Mouse (Mus musculus) midbrain, embryonic 11.5 days (tissue): Measurements from ENCODE around the gene Osbpl3. TPM values are rescaled to one million over a fixed set of nuclear protein-coding genes. Genes with fewer than 3 reads are reported as not detected.

ENCODE experiments used
- ATAC-seq: fragments of 200-750 bp; cut with Nextera tagmentation; 2 replicates; pipeline ENCODE4 v1.8.0; 2017; ENCODE audit warnings: moderate TSS enrichment, moderate library complexity; ENCODE audit not compliant: low FRiP score
- DNase-seq: peaks from one replicate; pipeline ENCODE4 v3.0.0; 2015; ENCODE audit warnings: low spot score; ENCODE audit errors: missing footprints
- H3K27ac ChIP-seq: fragments of 300-500 bp; sonication (generic); 2 replicates; pipeline ENCODE4 v1.5.1; 2014; ENCODE audit warnings: low read depth, low read length
- H3K27me3 ChIP-seq: fragments of 300-500 bp; sonication (generic); 2 replicates; pipeline ENCODE4 v1.6.1; 2014; ENCODE audit warnings: mild to moderate bottlenecking, low read length, moderate library complexity, mixed read lengths; ENCODE audit not compliant: control insufficient read depth, insufficient read depth
- H3K36me3 ChIP-seq: fragments of 300-500 bp; sonication (generic); 2 replicates; pipeline ENCODE4 v1.6.1; 2014; ENCODE audit warnings: mild to moderate bottlenecking, low read length, moderate library complexity, mixed read lengths; ENCODE audit not compliant: control insufficient read depth, insufficient read depth
- H3K4me1 ChIP-seq: fragments of 300-500 bp; sonication (generic); 2 replicates; pipeline ENCODE4 v1.6.1; 2014; ENCODE audit warnings: low read length; ENCODE audit not compliant: control insufficient read depth, insufficient read depth
- H3K4me2 ChIP-seq: fragments of 300-500 bp; sonication (generic); 2 replicates; pipeline ENCODE4 v1.6.1; 2014; ENCODE audit warnings: mild to moderate bottlenecking, moderate library complexity
- H3K4me3 ChIP-seq: fragments of 300-500 bp; sonication (generic); 2 replicates; pipeline ENCODE4 v1.5.1; 2014; ENCODE audit warnings: low read depth, low read length
- H3K9ac ChIP-seq: fragments of 300-500 bp; sonication (generic); 2 replicates; pipeline ENCODE4 v1.6.1; 2014; ENCODE audit warnings: low read length
- H3K9me3 ChIP-seq: fragments of 300-500 bp; sonication (generic); 2 replicates; pipeline ENCODE4 v1.6.1; 2016; ENCODE audit warnings: low read length; ENCODE audit not compliant: control insufficient read depth
- WGBS: fragments of 180-500 bp; shearing (Covaris S2); extraction: QIAGEN DNeasy Blood & Tissue Kit; methylation state at CpG from one replicate; pipeline ENCODE4 v1.1.7; 2014; 5-methylcytosine and 5-hydroxymethylcytosine counted together
- polyA plus RNA-seq: library from polyadenylated mRNA; unstranded; fragments of >200 nt; fragmentation: Nextera tagmentation; extraction: Ambion mirVana; gene quantifications from 2 replicates; pipeline ENCODE4 v1.2.1, GENCODE M21; 2014

Osbpl3 gene
- polyA plus RNA-seq, 1 experiment from 2014 or later, result 7.3 TPM

DNA sequence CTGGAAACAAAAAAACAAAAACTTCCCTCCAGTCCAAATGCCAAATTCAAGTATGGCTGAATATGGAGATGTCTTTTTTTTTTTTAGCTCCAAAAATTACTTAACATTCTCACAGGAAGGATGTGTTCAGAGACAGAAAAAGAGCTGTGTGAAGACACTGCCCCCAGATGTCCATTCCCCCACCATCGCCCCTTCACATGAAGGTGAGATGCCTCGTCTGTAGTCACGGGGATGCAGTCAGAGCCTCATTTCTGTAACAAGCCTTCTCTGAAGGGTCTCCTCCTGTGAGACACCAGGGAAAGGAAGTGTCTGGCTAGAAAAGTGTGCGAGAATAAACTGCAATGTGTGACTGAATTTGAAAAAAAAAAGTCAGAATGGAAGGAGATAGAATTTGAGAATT lies 53.1 kb downstream of the Osbpl3 start:
- WGBS, result 87% methylated on average over 4 of the region's 4 CpGs
- DNase-seq (no peak), ATAC-seq (no peak)
- Histone ChIP-seq H3K27ac (no peak overlapping the region), H3K27me3 (no peaks in the 10 kb centered on the region), H3K36me3 (no peaks in the 10 kb centered on the region), H3K9ac (no peak overlapping the region), H3K4me1 (no peaks in the 10 kb centered on the region), H3K4me3 (no peak overlapping the region), H3K9me3 (no peaks in the 10 kb centered on the region), H3K4me2 (no peak overlapping the region)

DNA sequence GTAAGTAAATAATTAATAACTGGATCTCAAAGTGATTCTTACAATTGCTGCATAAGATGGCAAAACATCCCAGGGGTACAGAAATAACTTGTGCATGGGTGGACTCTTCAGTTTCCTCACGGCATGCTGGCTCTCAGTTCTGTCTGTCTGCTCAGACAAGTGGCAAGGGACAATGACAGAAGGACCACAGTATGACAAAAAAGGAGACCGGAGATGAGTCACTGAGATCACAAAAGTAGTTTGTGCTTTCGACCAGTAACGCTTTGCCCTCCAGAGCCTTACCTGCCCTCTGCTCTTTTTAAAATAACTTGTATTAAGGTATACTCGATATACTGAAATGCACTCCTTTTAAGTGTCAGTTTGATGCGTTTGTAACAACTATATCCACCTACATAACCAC lies 55.8 kb downstream of the Osbpl3 start:
- ATAC-seq (no peak), DNase-seq (no peak)
- no peaks in the 10 kb centered on the region for H3K4me1 ChIP-seq
- H3K4me3 ChIP-seq, result no peak overlapping the region
- H3K9ac ChIP-seq, result no peak overlapping the region
- H3K27me3 ChIP-seq, result no peaks in the 10 kb centered on the region
- H3K27ac ChIP-seq, result no peak overlapping the region
- no peaks in the 10 kb centered on the region for H3K9me3 ChIP-seq
- H3K4me2 ChIP-seq, result no peak overlapping the region
- no peaks in the 10 kb centered on the region for H3K36me3 ChIP-seq
- WGBS, result 89% methylated on average over 6 of the region's 6 CpGs

DNA sequence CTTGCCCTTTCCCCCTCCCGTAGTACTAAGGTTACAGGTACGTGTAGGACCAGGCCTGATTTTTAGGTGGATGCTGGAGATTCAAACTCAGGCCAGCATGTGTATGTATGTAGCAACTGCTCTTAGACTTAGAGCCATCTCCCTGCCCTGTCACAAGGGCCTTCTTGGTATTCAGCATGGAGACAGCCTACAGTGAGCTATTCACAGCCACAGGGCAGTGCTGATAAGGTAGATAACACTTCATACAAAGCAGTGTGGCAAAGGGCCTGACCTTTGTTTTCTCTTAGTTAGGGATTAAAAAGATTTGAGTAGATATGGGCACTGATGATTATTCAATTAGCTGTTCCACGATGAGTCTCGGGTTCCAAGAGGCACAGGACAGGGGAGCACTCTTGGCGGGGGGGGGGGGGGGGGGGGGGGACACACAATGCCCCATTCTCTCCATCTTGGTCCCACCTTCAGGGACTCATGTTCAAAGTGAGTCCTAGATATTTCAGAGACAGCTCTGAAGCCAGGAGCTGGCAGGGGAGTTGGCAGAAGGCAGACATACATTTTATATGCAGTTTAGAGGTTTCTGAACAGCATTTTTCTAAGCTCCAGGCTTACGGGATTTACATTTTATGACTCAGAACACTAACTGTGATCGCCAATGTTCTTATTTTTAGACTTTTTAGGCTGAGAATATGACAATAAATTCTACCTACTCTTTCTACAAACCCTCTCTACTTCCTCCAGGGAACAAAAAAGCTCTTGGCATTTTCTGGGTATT lies 56.4 kb downstream of the Osbpl3 start:
- H3K4me3 ChIP-seq, result no peak overlapping the region
- H3K4me1 ChIP-seq, result no peaks in the 10 kb centered on the region
- H3K4me2 ChIP-seq, result no peak overlapping the region
- DNase-seq (no peak), ATAC-seq (no peak)
- H3K36me3 ChIP-seq, result no peaks in the 10 kb centered on the region
- H3K9ac ChIP-seq, result no peak overlapping the region
- H3K9me3 ChIP-seq, result no peaks in the 10 kb centered on the region
- no peak overlapping the region for H3K27ac ChIP-seq
- no peaks in the 10 kb centered on the region for H3K27me3 ChIP-seq
- WGBS, result 64% methylated on average over 6 of the region's 7 CpGs

DNA sequence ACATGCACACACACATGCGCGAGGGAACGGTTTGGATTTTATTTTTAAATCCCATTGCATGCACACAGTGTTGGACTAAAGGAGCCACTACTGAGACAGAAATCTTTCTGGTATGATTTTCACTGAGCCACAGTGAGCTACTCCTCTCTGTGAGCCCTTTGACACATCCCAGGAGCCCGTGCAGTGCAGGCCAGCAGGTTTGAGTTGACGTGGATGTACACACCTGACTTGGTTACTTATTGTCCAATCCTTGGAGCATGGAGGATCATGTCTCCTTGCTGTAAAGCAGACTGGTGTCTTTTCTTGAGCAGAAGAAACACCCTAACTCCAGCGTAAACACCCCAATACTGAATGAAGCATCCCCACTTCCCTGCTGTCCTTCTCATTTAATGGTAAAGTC lies 57.7 kb downstream of the Osbpl3 start:
- no peaks in the 10 kb centered on the region for H3K4me1 ChIP-seq
- no peak overlapping the region for H3K4me2 ChIP-seq
- no peaks in the 10 kb centered on the region for H3K27me3 ChIP-seq
- no peak for ATAC-seq
- no peak overlapping the region for H3K4me3 ChIP-seq
- no peak overlapping the region for H3K27ac ChIP-seq
- H3K36me3 ChIP-seq, result no peaks in the 10 kb centered on the region
- no peak overlapping the region for H3K9ac ChIP-seq
- WGBS, result 97% methylated on average over 6 of the region's 6 CpGs
- H3K9me3 ChIP-seq, result no peaks in the 10 kb centered on the region
- no peak for DNase-seq

DNA sequence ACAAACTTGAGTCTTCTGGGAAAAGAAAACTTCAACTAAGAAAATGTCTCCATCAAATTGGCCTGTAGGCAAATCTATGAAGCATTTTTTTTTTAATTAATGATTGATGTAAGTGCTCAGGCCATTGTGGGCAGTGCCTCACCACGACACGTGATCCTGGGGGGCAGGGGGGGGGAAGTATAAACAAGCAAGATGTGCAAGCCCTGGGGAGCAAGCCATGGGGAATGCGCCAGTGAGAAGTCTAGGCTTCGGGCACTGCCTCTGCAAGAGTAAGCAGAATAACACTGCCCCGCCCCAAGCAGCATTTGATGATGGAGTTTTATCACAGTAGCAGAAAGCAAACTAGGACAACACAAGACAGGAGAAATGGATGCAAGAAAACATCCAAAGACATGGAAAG lies 58.9 kb downstream of the Osbpl3 start:
- Histone ChIP-seq H3K36me3 (no peaks in the 10 kb centered on the region), H3K27ac (no peak overlapping the region), H3K4me2 (no peak overlapping the region), H3K4me1 (no peaks in the 10 kb centered on the region), H3K27me3 (no peaks in the 10 kb centered on the region), H3K4me3 (no peak overlapping the region), H3K9ac (no peak overlapping the region), H3K9me3 (no peaks in the 10 kb centered on the region)
- no peak for DNase-seq
- no peak for ATAC-seq
- WGBS, result 73% methylated on average over 5 of the region's 5 CpGs

DNA sequence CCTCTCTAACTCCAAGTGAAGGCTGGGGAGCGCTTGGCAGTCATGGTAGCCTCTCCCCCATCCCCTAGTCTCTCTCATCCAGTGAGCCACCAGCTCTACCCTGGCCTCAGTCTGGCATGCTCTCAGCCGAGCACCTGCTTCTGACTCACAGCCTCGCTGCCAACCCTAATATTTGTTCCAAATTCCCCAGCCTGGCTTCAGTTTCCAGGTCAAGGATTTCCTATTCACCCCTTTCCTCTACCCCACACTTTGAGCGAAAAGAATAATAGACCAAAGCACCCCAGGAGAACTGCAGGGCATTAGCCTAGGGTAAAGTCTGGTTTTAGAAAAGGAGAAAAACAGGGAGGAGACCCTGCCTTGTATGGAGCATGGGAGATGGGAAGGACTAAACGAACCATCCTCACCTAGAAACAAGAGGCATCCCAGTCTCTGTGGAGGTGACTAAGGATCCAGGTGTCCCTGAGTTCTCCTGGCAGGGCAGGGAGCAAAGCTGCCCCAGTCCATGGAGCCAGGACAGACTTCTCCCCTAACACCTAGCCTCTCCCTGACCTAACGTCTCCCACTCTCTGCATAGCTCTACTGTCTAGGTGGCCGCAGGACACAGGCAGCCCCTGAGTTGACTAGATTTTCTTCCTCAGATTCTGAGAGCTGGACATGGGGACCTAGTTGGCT lies 60.2 kb downstream of the Osbpl3 start:
- H3K27ac ChIP-seq, result no peak overlapping the region
- H3K27me3 ChIP-seq, result no peaks in the 10 kb centered on the region
- H3K9me3 ChIP-seq, result no peaks in the 10 kb centered on the region
- no peak overlapping the region for H3K4me2 ChIP-seq
- 73% methylated on average over 7 of the region's 7 CpGs for WGBS
- DNase-seq, result no peak
- no peaks in the 10 kb centered on the region for H3K36me3 ChIP-seq
- no peak overlapping the region for H3K4me3 ChIP-seq
- no peaks in the 10 kb centered on the region for H3K4me1 ChIP-seq
- no peak overlapping the region for H3K9ac ChIP-seq
- ATAC-seq, result no peak

DNA sequence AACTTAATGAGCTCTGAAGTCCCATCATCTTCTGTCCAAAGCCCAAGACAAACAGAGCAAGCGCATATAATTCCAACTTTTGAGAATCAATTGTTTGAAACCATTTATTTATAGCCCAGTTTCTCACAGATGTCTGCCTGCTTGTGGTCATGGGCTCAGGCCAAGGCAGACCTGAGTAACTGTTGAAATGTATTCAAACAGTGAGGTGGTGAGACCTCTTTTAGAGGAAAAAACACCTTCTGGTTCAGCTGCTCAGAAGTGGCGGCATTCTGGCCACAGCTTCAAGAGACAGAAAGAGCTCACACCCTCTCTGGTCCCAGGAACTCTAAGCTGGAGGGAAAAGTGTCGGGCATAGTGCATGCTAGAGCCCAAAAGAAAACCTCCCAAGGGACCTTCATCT lies 61.6 kb downstream of the Osbpl3 start:
- no peaks in the 10 kb centered on the region for H3K36me3 ChIP-seq
- no peak overlapping the region for H3K4me2 ChIP-seq
- DNase-seq (no peak), ATAC-seq (no peak)
- no peaks in the 10 kb centered on the region for H3K9me3 ChIP-seq
- 88% methylated on average over 3 of the region's 3 CpGs for WGBS
- no peak overlapping the region for H3K9ac ChIP-seq
- no peak overlapping the region for H3K4me3 ChIP-seq
- H3K4me1 ChIP-seq, result no peaks in the 10 kb centered on the region
- H3K27ac ChIP-seq, result no peak overlapping the region
- H3K27me3 ChIP-seq, result no peaks in the 10 kb centered on the region

DNA sequence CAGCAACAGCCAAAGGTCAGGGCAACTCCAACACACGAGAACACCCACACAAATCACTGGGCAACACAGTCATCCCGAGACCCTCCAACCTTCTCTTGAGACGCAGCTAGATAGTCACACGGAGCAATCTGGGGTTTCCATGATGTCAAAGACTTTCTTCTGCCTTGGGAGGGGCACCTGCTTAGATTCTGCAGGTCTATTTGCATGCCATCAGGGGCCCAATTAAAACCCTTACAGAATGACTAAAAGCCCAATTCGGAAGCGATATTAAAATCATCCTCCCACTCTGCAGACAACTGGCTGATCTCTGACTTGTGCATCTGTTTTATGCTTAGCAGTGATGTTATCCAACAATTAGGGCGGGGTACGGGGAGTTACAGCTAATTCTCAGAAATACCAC lies 62.0 kb downstream of the Osbpl3 start:
- H3K9ac ChIP-seq, result no peak overlapping the region
- H3K4me2 ChIP-seq, result no peak overlapping the region
- H3K9me3 ChIP-seq, result no peaks in the 10 kb centered on the region
- ATAC-seq (no peak), DNase-seq (no peak)
- no peaks in the 10 kb centered on the region for H3K4me1 ChIP-seq
- H3K27ac ChIP-seq, result no peak overlapping the region
- no peaks in the 10 kb centered on the region for H3K27me3 ChIP-seq
- WGBS, result 94% methylated on average over 8 of the region's 8 CpGs
- H3K4me3 ChIP-seq, result no peak overlapping the region
- H3K36me3 ChIP-seq, result no peaks in the 10 kb centered on the region

DNA sequence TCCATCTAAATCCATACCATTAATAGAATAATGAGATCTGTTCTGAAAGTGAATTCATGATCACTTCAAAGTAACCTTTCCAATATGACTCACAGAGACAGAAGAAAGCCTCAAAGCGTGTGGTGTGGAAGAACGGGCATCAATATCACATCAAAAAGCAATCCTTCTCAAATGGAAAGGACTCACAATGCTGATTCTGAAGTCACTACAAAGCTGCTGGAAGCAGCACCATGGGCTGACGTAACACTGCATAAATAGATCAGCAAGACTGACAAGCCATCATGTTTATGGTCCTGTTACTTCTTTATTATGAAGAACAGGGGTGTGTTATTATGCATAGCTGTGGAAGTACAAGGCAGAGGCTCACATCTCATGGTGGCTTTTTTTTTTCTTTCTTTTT lies 64.0 kb downstream of the Osbpl3 start:
- Histone ChIP-seq H3K9ac (no peak overlapping the region), H3K36me3 (no peaks in the 10 kb centered on the region), H3K27me3 (no peaks in the 10 kb centered on the region), H3K27ac (no peak overlapping the region), H3K9me3 (no peaks in the 10 kb centered on the region), H3K4me1 (no peaks in the 10 kb centered on the region), H3K4me3 (no peak overlapping the region), H3K4me2 (no peak overlapping the region)
- WGBS, result 77% methylated on average over 3 of the region's 3 CpGs
- DNase-seq, result no peak
- ATAC-seq, result no peak
